In genomic region chr2:180217587-180217986, GRCm38 (mm10) we compare ENCODE assay signal across 8 mouse cellular contexts. TPM values are rescaled to one million over a fixed set of nuclear protein-coding genes. Genes with fewer than 3 reads are reported as not detected.
A peak's percentile ranks its signal among the peaks of the same experiment; 100 is the strongest.
DNase-seq lines count a peak whose midpoint lies in the region; ATAC-seq and TF ChIP-seq lines count a peak whose summit lies in the region.

No protein-coding gene starts in this region.

- no peak overlapping the region for H3K4me2 ChIP-seq in liver, embryonic 11.5 days
- H3K4me2 ChIP-seq in neural tube, embryonic 15.5 days, result no peak overlapping the region

- no peak overlapping the region for H3K4me3 ChIP-seq in heart, adult 2 months
- no peak overlapping the region for H3K4me3 ChIP-seq in limb, embryonic 10.5 days
- H3K4me3 ChIP-seq in liver, embryonic 11.5 days (ENCODE audit: low read depth, low read length), result no peak overlapping the region
- H3K4me3 ChIP-seq in neural tube, embryonic 15.5 days (replicated peaks), result no peak overlapping the region

- WGBS in heart, adult 2 months, result 41% methylated on average over 8 of the region's 8 CpGs
- WGBS in limb, embryonic 10.5 days, result 94% methylated on average over 8 of the region's 8 CpGs
- 80% methylated on average over 8 of the region's 8 CpGs for WGBS in liver, embryonic 11.5 days
- WGBS in neural tube, embryonic 15.5 days, result 92% methylated on average over 8 of the region's 8 CpGs

- H3K9ac ChIP-seq in heart, adult 2 months (ENCODE audit: low read depth, low read length), result peak overlapping the region; percentile 19; the same call in 1 of the 2 replicates
- no peak overlapping the region for H3K9ac ChIP-seq in liver, embryonic 11.5 days (ENCODE audit: low read depth, low read length)
- H3K9ac ChIP-seq in neural tube, embryonic 15.5 days (replicated peaks), result no peak overlapping the region

- peak; percentile 37 for DNase-seq in right cerebral cortex, adult 18-20 months
- no peak for DNase-seq in right cerebral cortex, postnatal 25 days
- DNase-seq in cerebellum, adult 11-12 months, result peak; percentile 40
- DNase-seq in heart, adult 2 months, result peak; percentile 83 to 86
- DNase-seq in limb, embryonic 10.5 days (ENCODE audit: low spot score), result no peak
- DNase-seq in liver, embryonic 11.5 days (ENCODE audit: low spot score), result no peak
- no peak for DNase-seq in natural killer cell, adult 2 months (ENCODE audit: low spot score in 2 of 2)

- H3K27ac ChIP-seq in heart, adult 2 months, result peak overlapping the region; percentile 72
- H3K27ac ChIP-seq in limb, embryonic 10.5 days, result peak overlapping the region; percentile 71; the same call in 1 of the 2 replicates
- H3K27ac ChIP-seq in liver, embryonic 11.5 days (ENCODE audit: low read depth, low read length), result no peak overlapping the region
- H3K27ac ChIP-seq in neural tube, embryonic 15.5 days (replicated peaks), result no peak overlapping the region

- no peaks in the 10 kb centered on the region; the same call in none of the 2 replicates for H3K79me2 ChIP-seq in heart, adult 2 months (replicated peaks; ENCODE audit: control insufficient read depth, insufficient read depth, low read length)

- H3K9me3 ChIP-seq in limb, embryonic 10.5 days (replicated peaks), result no peaks in the 10 kb centered on the region
- no peaks in the 10 kb centered on the region for H3K9me3 ChIP-seq in liver, embryonic 11.5 days (ENCODE audit: control insufficient read depth, low read length)
- H3K9me3 ChIP-seq in neural tube, embryonic 15.5 days (replicated peaks), result no peaks in the 10 kb centered on the region

- H3K36me3 ChIP-seq in heart, adult 2 months (ENCODE audit: control insufficient read depth, insufficient read depth, low read length), result peaks cover 9% of the 10 kb centered on the region; the same call in 1 of the 2 replicates
- no peaks in the 10 kb centered on the region for H3K36me3 ChIP-seq in limb, embryonic 10.5 days
- 0 out of 2 replicates have a peak, but pooled peaks cover 2% of the 10 kb centered on the region for H3K36me3 ChIP-seq in liver, embryonic 11.5 days (ENCODE audit: control insufficient read depth, insufficient read depth, low read length)
- H3K36me3 ChIP-seq in neural tube, embryonic 15.5 days, result no peaks in the 10 kb centered on the region

- H3K4me1 ChIP-seq in heart, adult 2 months (ENCODE audit: control insufficient read depth, insufficient read depth, low read length), result peaks cover 60% of the 10 kb centered on the region
- H3K4me1 ChIP-seq in limb, embryonic 10.5 days, result peaks cover 62% of the 10 kb centered on the region
- peaks cover 26% of the 10 kb centered on the region for H3K4me1 ChIP-seq in liver, embryonic 11.5 days (replicated peaks; ENCODE audit: control insufficient read depth, insufficient read depth, low read length)
- peaks cover 23% of the 10 kb centered on the region for H3K4me1 ChIP-seq in neural tube, embryonic 15.5 days

- TF ChIP-seq CTCF in heart, adult 2 months (IDR thresholded peaks at IDR 0.05), result no peak

- TF ChIP-seq EP300 in heart, adult 2 months (IDR thresholded peaks at IDR 0.05; ENCODE audit: insufficient read depth, low read depth, low read length), result peak; percentile 66; the same call in 1 of the 2 replicates

- ATAC-seq in liver, embryonic 11.5 days (replicated peaks; ENCODE audit: low FRiP score), result no peak
- no peak for ATAC-seq in neural tube, embryonic 15.5 days (ENCODE audit: low FRiP score)

- TF ChIP-seq POLR2A in heart, adult 2 months (IDR thresholded peaks at IDR 0.05; ENCODE audit: insufficient read depth, low read depth, low read length), result no peak

- no peaks in the 10 kb centered on the region for H3K27me3 ChIP-seq in heart, adult 2 months (ENCODE audit: control insufficient read depth, insufficient read depth, low read length)
- H3K27me3 ChIP-seq in limb, embryonic 10.5 days (ENCODE audit: low read depth, poor library complexity, severe bottlenecking), result no peaks in the 10 kb centered on the region
- peaks cover 4% of the 10 kb centered on the region; the same call in 1 of the 2 replicates for H3K27me3 ChIP-seq in liver, embryonic 11.5 days (replicated peaks; ENCODE audit: control insufficient read depth, insufficient read depth, low read length)
- no peaks in the 10 kb centered on the region for H3K27me3 ChIP-seq in neural tube, embryonic 15.5 days (replicated peaks)

- intact Hi-C loops in heart, adult 2 months (cut with DNase I), result no loop called here

RNA-seq across cellular contexts. Expression of gene Lama5, which starts 8.1 kb away (rescaled TPM):
- total RNA-seq in heart, adult 2 months (2021), result 100 to 1,000 TPM in 1 of 2 experiments, 10 to 100 TPM in 1; 66.3 to 104 TPM
- 83.6 and 109 TPM in 2 replicates for polyA plus RNA-seq in heart, adult 2 months (2012; rRNA removed)
- 18.1 and 18.2 TPM in 2 replicates for polyA plus RNA-seq in limb, embryonic 10.5 days (2016; fragmentation: Nextera tagmentation; extraction: Ambion mirVana)
- polyA plus RNA-seq in liver, embryonic 11.5 days (2014; fragmentation: Nextera tagmentation; extraction: Ambion mirVana), result 10.7 and 15.5 TPM in 2 replicates
- 1.2 and 4.4 TPM in 2 replicates for polyA plus RNA-seq in neural tube, embryonic 15.5 days (2015; fragmentation: Nextera tagmentation; extraction: Ambion mirVana)

RNA-seq across cellular contexts. Expression of gene Rps21, which starts 39.6 kb away (rescaled TPM):
- total RNA-seq in heart, adult 2 months (2021), result 100 to 1,000 TPM; 506 to 570 TPM
- polyA plus RNA-seq in heart, adult 2 months (2012; rRNA removed), result 991 and 1,183 TPM in 2 replicates
- 530 and 637 TPM in 2 replicates for polyA plus RNA-seq in limb, embryonic 10.5 days (2016; fragmentation: Nextera tagmentation; extraction: Ambion mirVana)
- polyA plus RNA-seq in liver, embryonic 11.5 days (2014; fragmentation: Nextera tagmentation; extraction: Ambion mirVana), result 736 and 852 TPM in 2 replicates
- polyA plus RNA-seq in neural tube, embryonic 15.5 days (2015; fragmentation: Nextera tagmentation; extraction: Ambion mirVana), result 382 and 405 TPM in 2 replicates

RNA-seq across cellular contexts. Expression of gene Adrm1, which starts 46.3 kb away (rescaled TPM):
- total RNA-seq in heart, adult 2 months (2021), result 10 to 100 TPM; 79.2 to 89.0 TPM
- polyA plus RNA-seq in heart, adult 2 months (2012; rRNA removed), result 56.6 and 76.0 TPM in 2 replicates
- 264 and 295 TPM in 2 replicates for polyA plus RNA-seq in limb, embryonic 10.5 days (2016; fragmentation: Nextera tagmentation; extraction: Ambion mirVana)
- 211 and 217 TPM in 2 replicates for polyA plus RNA-seq in liver, embryonic 11.5 days (2014; fragmentation: Nextera tagmentation; extraction: Ambion mirVana)
- 196 and 203 TPM in 2 replicates for polyA plus RNA-seq in neural tube, embryonic 15.5 days (2015; fragmentation: Nextera tagmentation; extraction: Ambion mirVana)

RNA-seq across cellular contexts. Expression of gene Cables2, which starts 55.7 kb away (rescaled TPM):
- 10 to 100 TPM; 11.2 to 14.3 TPM for total RNA-seq in heart, adult 2 months (2021)
- 17.6 and 26.7 TPM in 2 replicates for polyA plus RNA-seq in heart, adult 2 months (2012; rRNA removed)
- 14.6 and 16.4 TPM in 2 replicates for polyA plus RNA-seq in limb, embryonic 10.5 days (2016; fragmentation: Nextera tagmentation; extraction: Ambion mirVana)
- polyA plus RNA-seq in liver, embryonic 11.5 days (2014; fragmentation: Nextera tagmentation; extraction: Ambion mirVana), result 9.4 and 9.6 TPM in 2 replicates
- polyA plus RNA-seq in neural tube, embryonic 15.5 days (2015; fragmentation: Nextera tagmentation; extraction: Ambion mirVana), result 21.2 and 25.6 TPM in 2 replicates

Comparison
In these comparisons a context has a peak if more than half of its experiments do, and no peak if none do; other contexts are left out.
1. DNase-seq: peak in right cerebral cortex, adult 18-20 months (single experiment), cerebellum, adult 11-12 months (single experiment) and heart, adult 2 months (2 of 2); none in right cerebral cortex, postnatal 25 days (single experiment), limb, embryonic 10.5 days (single experiment), liver, embryonic 11.5 days (single experiment) and natural killer cell, adult 2 months (0 of 2).
2. H3K27ac ChIP-seq: peak in heart, adult 2 months (single experiment) and limb, embryonic 10.5 days (single experiment); none in liver, embryonic 11.5 days (single experiment) and neural tube, embryonic 15.5 days (single experiment).